Mouse (Mus musculus) limb, embryonic 14.5 days (tissue): ENCODE data around the gene Hepacam2. TPM values are rescaled to one million over a fixed set of nuclear protein-coding genes. Genes with fewer than 3 reads are reported as not detected.
A peak's percentile ranks its signal among the peaks of the same experiment; 100 is the strongest.
"Not testable (repeated sequence)": the region's sequence is repeated elsewhere in the genome, so short reads cannot be mapped to it uniquely, and the experiment has no call there.

Source experiments
- ATAC-seq: fragments of 200-750 bp; cut with Nextera tagmentation; 2 replicates; pipeline ENCODE4 v1.8.0; 2017; ENCODE audit warnings: low read depth, moderate number of reproducible peaks, moderate TSS enrichment; ENCODE audit not compliant: low FRiP score
- DNase-seq: peaks from one replicate; pipeline ENCODE4 v3.0.0-alpha.2; 2015; ENCODE audit warnings: low spot score
- H3K27ac ChIP-seq: fragments of 300-500 bp; sonication (generic); replicated peaks from 2 replicates; pipeline ENCODE4 v1.5.1; 2014; ENCODE audit warnings: low read depth, mild to moderate bottlenecking, low read length, moderate library complexity, mixed read lengths
- H3K27me3 ChIP-seq: fragments of 300-500 bp; sonication (generic); 2 replicates; pipeline ENCODE4 v1.6.1; 2014; ENCODE audit warnings: low read length, mixed read lengths; ENCODE audit not compliant: control insufficient read depth, insufficient read depth
- H3K36me3 ChIP-seq: fragments of 300-500 bp; sonication (generic); 2 replicates; pipeline ENCODE4 v1.6.1; 2014; ENCODE audit warnings: mild to moderate bottlenecking, low read length, moderate library complexity, mixed read lengths; ENCODE audit not compliant: control insufficient read depth, insufficient read depth
- H3K4me1 ChIP-seq: fragments of 300-500 bp; sonication (generic); 2 replicates; pipeline ENCODE4 v1.6.1; 2014; ENCODE audit warnings: antibody characterized with exemption, low read length, mixed read lengths; ENCODE audit not compliant: control insufficient read depth, insufficient read depth
- H3K4me2 ChIP-seq: fragments of 300-500 bp; sonication (generic); replicated peaks from 2 replicates; pipeline ENCODE4 v1.6.1; 2014; ENCODE audit warnings: low read depth, mild to moderate bottlenecking, low read length, moderate library complexity; ENCODE audit not compliant: severe bottlenecking
- H3K4me3 ChIP-seq: fragments of 300-500 bp; sonication (generic); replicated peaks from 2 replicates; pipeline ENCODE4 v1.5.1; 2014; ENCODE audit warnings: low read length
- H3K9ac ChIP-seq: fragments of 300-500 bp; sonication (generic); 2 replicates; pipeline ENCODE4 v1.6.1; 2014; ENCODE audit warnings: mild to moderate bottlenecking, low read depth, low read length, moderate library complexity; ENCODE audit not compliant: severe bottlenecking
- H3K9me3 ChIP-seq: fragments of 300-500 bp; sonication (generic); 2 replicates; pipeline ENCODE4 v1.6.1; 2016; ENCODE audit warnings: low read length; ENCODE audit not compliant: control insufficient read depth
- POLR2A ChIP-seq: fragments of 200-500 bp; IDR thresholded peaks from 2 replicates; pipeline ENCODE4 v1.8.0; 2012; ENCODE audit warnings: inconsistent platforms, mild to moderate bottlenecking, moderate library complexity, borderline replicate concordance; ENCODE audit not compliant: insufficient read depth, insufficient read length; ENCODE audit errors: extremely low read depth
- WGBS: fragments of 180-500 bp; shearing (Covaris S2); extraction: QIAGEN DNeasy Blood & Tissue Kit; methylation state at CpG from one replicate; pipeline ENCODE4 v1.1.7; 2014; 5-methylcytosine and 5-hydroxymethylcytosine counted together
- polyA plus RNA-seq, 2 experiments: library from polyadenylated mRNA; depleted of rRNA in 1 of 2; stranded (reverse) in 1 of 2; unstranded in 1 of 2; fragments of >200 nt; fragmentation: Nextera tagmentation in 1 of 2; extraction: Ambion mirVana in 1 of 2; gene quantifications; 2 replicates each; pipeline versions ENCODE4 v1.2.1 to v1.2.3; 2012 to 2014

Gene Hepacam2
- polyA plus RNA-seq, 2 experiments: 0.34 TPM; not detected in 1

- no peak overlapping the region for H3K27ac ChIP-seq
- H3K9ac ChIP-seq: no peak overlapping the region
- no peak overlapping the region for H3K4me2 ChIP-seq
- no peaks in the 10 kb centered on the region for H3K4me1 ChIP-seq
- H3K9me3 ChIP-seq: no peaks in the 10 kb centered on the region
- H3K4me3 ChIP-seq: no peak overlapping the region
- 92% methylated on average over 4 of the region's 4 CpGs for WGBS
- ATAC-seq: no peak
- TF ChIP-seq POLR2A: no peak
- no peak for DNase-seq
- H3K27me3 ChIP-seq: no peaks in the 10 kb centered on the region
- H3K36me3 ChIP-seq: 0 out of 2 replicates have a peak, but pooled peaks cover 2% of the 10 kb centered on the region
Observed at GRCm38 (mm10) chr6:3528198-3528597, 30.1 kb upstream of the Hepacam2 start.

GRCm38 (mm10) chr6:3512611-3513010, 14.5 kb upstream of the Hepacam2 start:
- H3K4me1 ChIP-seq: 0 out of 2 replicates have a peak, but pooled peaks cover 2% of the 10 kb centered on the region
- no peak overlapping the region for H3K27ac ChIP-seq
- H3K27me3 ChIP-seq: no peaks in the 10 kb centered on the region
- 41% methylated on average over 3 of the region's 3 CpGs for WGBS
- DNase-seq (no peak), ATAC-seq (0 out of 2 replicates have a peak, but pooled peaks have one; percentile 41)
- H3K9ac ChIP-seq: no peak overlapping the region
- no peaks in the 10 kb centered on the region for H3K36me3 ChIP-seq
- TF ChIP-seq POLR2A: no peak
- H3K4me2 ChIP-seq: no peak overlapping the region
- no peak overlapping the region for H3K4me3 ChIP-seq
- no peaks in the 10 kb centered on the region for H3K9me3 ChIP-seq

GRCm38 (mm10) chr6:3511612-3512011, 13.5 kb upstream of the Hepacam2 start:
- no peak for TF ChIP-seq POLR2A
- 49% methylated on average over 11 of the region's 11 CpGs for WGBS
- H3K27ac ChIP-seq: no peak overlapping the region
- H3K27me3 ChIP-seq: no peaks in the 10 kb centered on the region
- no peak overlapping the region for H3K4me2 ChIP-seq
- no peak for DNase-seq
- no peaks in the 10 kb centered on the region for H3K9me3 ChIP-seq
- 0 out of 2 replicates have a peak, but pooled peaks cover 2% of the 10 kb centered on the region for H3K4me1 ChIP-seq
- ATAC-seq: no peak
- H3K4me3 ChIP-seq: no peak overlapping the region
- no peaks in the 10 kb centered on the region for H3K36me3 ChIP-seq
- H3K9ac ChIP-seq: no peak overlapping the region

GRCm38 (mm10) chr6:3511116-3511515, 13.0 kb upstream of the Hepacam2 start:
- Histone ChIP-seq H3K4me3 (no peak overlapping the region), H3K27ac (no peak overlapping the region), H3K9me3 (no peaks in the 10 kb centered on the region), H3K36me3 (no peaks in the 10 kb centered on the region), H3K9ac (no peak overlapping the region), H3K4me2 (no peak overlapping the region), H3K27me3 (no peaks in the 10 kb centered on the region), H3K4me1 (0 out of 2 replicates have a peak, but pooled peaks cover 2% of the 10 kb centered on the region)
- WGBS: 67% methylated on average over 10 of the region's 10 CpGs
- no peak for DNase-seq
- no peak for ATAC-seq
- TF ChIP-seq POLR2A: no peak

- peak; percentile 81 for DNase-seq
- H3K4me1 ChIP-seq: 0 out of 2 replicates have a peak, but pooled peaks cover 2% of the 10 kb centered on the region
- peak; percentile 48; the same call in 1 of the 2 replicates for ATAC-seq
- H3K4me2 ChIP-seq: no peak overlapping the region
- TF ChIP-seq POLR2A: no peak
- whole genome bisulfite sequencing: 21% methylated on average over 2 of the region's 2 CpGs
- H3K36me3 ChIP-seq: no peaks in the 10 kb centered on the region
- H3K4me3 ChIP-seq: no peak overlapping the region
- H3K9ac ChIP-seq: no peak overlapping the region
- no peaks in the 10 kb centered on the region for H3K27me3 ChIP-seq
- H3K27ac ChIP-seq: no peak overlapping the region
- H3K9me3 ChIP-seq: no peaks in the 10 kb centered on the region
Observed at GRCm38 (mm10) chr6:3509782-3510181, 11.7 kb upstream of the Hepacam2 start.

GRCm38 (mm10) chr6:3508151-3508550, 10.1 kb upstream of the Hepacam2 start:
- H3K4me2 ChIP-seq, H3K4me3 ChIP-seq, H3K36me3 ChIP-seq, H3K27ac ChIP-seq, H3K9ac ChIP-seq, H3K27me3 ChIP-seq, DNase-seq, H3K9me3 ChIP-seq, H3K4me1 ChIP-seq, ATAC-seq: not testable (repeated sequence)
- 83% methylated on average over 2 of the region's 2 CpGs for WGBS
